Mouse (Mus musculus): ENCODE measurements around the gene Akap8.

The Akap8 gene

GRCm38 (mm10) chr17:32320597-32321389 is at the start of gene Akap8:
Akap8 (minus strand) TSS chr17:32321238.
- DNase-seq (ENCODE audit: low spot score) = peak; percentile 99

GRCm38 (mm10) chr17:32368991-32369578 is 48.0 kb upstream of the Akap8 start:
- DNase-seq (ENCODE audit: low spot score) = peak; percentile 55

- DNase-seq (ENCODE audit: low spot score) = no peak
Observed at GRCm38 (mm10) chr17:32367706-32368105, 46.7 kb upstream of the Akap8 start.

GRCm38 (mm10) chr17:32365296-32365695 is 44.3 kb upstream of the Akap8 start:
- no peak for DNase-seq (ENCODE audit: low spot score)

GRCm38 (mm10) chr17:32364850-32365249 is 43.8 kb upstream of the Akap8 start:
- no peak for DNase-seq (ENCODE audit: low spot score)

- DNase-seq (ENCODE audit: low spot score) = peak; percentile 95
Observed at GRCm38 (mm10) chr17:32364331-32364730, 43.3 kb upstream of the Akap8 start.

GRCm38 (mm10) chr17:32363821-32364301 is 42.8 kb upstream of the Akap8 start:
- DNase-seq (ENCODE audit: low spot score) = peak; percentile 48

GRCm38 (mm10) chr17:32362686-32363085 is 41.6 kb upstream of the Akap8 start:
- no peak for DNase-seq (ENCODE audit: low spot score)

GRCm38 (mm10) chr17:32359928-32360327 is 38.9 kb upstream of the Akap8 start:
- DNase-seq (ENCODE audit: low spot score) = no peak

GRCm38 (mm10) chr17:32358943-32359340 is 37.9 kb upstream of the Akap8 start:
- no peak for DNase-seq (ENCODE audit: low spot score)

GRCm38 (mm10) chr17:32358192-32358942 is 37.3 kb upstream of the Akap8 start:
- no peak for DNase-seq (ENCODE audit: low spot score)

GRCm38 (mm10) chr17:32356766-32357760 is 36.0 kb upstream of the Akap8 start:
- no peak for DNase-seq (ENCODE audit: low spot score)

GRCm38 (mm10) chr17:32356281-32356680 is 35.2 kb upstream of the Akap8 start:
- DNase-seq (ENCODE audit: low spot score) = no peak

GRCm38 (mm10) chr17:32355031-32355430 is 34.0 kb upstream of the Akap8 start:
- DNase-seq (ENCODE audit: low spot score) = no peak

GRCm38 (mm10) chr17:32354211-32354610 is 33.2 kb upstream of the Akap8 start:
- DNase-seq (ENCODE audit: low spot score) = no peak

GRCm38 (mm10) chr17:32353696-32354095 is 32.7 kb upstream of the Akap8 start:
- DNase-seq (ENCODE audit: low spot score) = no peak

GRCm38 (mm10) chr17:32351726-32352125 is 30.7 kb upstream of the Akap8 start:
- no peak for DNase-seq (ENCODE audit: low spot score)

GRCm38 (mm10) chr17:32351269-32351668 is 30.2 kb upstream of the Akap8 start:
- DNase-seq (ENCODE audit: low spot score) = no peak

GRCm38 (mm10) chr17:32350382-32350983 is 29.4 kb upstream of the Akap8 start, which contains the start of gene Akap8l:
Akap8l (minus strand) TSS chr17:32350607.
- peak; percentile 99 for DNase-seq (ENCODE audit: low spot score)

GRCm38 (mm10) chr17:32349851-32350381 is 28.9 kb upstream of the Akap8 start:
- DNase-seq (ENCODE audit: low spot score) = no peak
